In genomic region chr2:179978250-179978649, GRCm38 (mm10) we compare ENCODE assay signal across 15 mouse cellular contexts. TPM values are rescaled to one million over a fixed set of nuclear protein-coding genes. Genes with fewer than 3 reads are reported as not detected.
A peak's percentile ranks its signal among the peaks of the same experiment; 100 is the strongest.
DNase-seq lines count a peak whose midpoint lies in the region; ATAC-seq and TF ChIP-seq lines count a peak whose summit lies in the region.
"Had no signal": no experiment of that assay in that cellular context is flagged by ENCODE, and none has a peak within 500 bp of the region (broad histone marks: within the 10 kb centered on the region; RNA-seq: fewer than 3 reads in every experiment).

No protein-coding gene starts in this region.

- no peak overlapping the region for H3K4me3 ChIP-seq in hindbrain, embryonic 13.5 days
- no peak overlapping the region for H3K4me3 ChIP-seq in hindbrain, embryonic 14.5 days (replicated peaks; ENCODE audit: low read length)
- H3K4me3 ChIP-seq in midbrain, embryonic 14.5 days (replicated peaks; ENCODE audit: low read depth, low read length): peak overlapping the region; percentile 80; the same call in 1 of the 2 replicates
- no peak overlapping the region for H3K4me3 ChIP-seq in midbrain, embryonic 11.5 days (ENCODE audit: low read depth, low read length)
- no peak overlapping the region for H3K4me3 ChIP-seq in stomach, postnatal 0 days (ENCODE audit: low read depth, low read length)

- no peak for TF ChIP-seq CTCF in stomach, postnatal 0 days (IDR thresholded peaks at IDR 0.05; ENCODE audit: low read depth)

- no peaks in the 10 kb centered on the region for H3K27me3 ChIP-seq in hindbrain, embryonic 13.5 days
- no peaks in the 10 kb centered on the region for H3K27me3 ChIP-seq in hindbrain, embryonic 14.5 days (ENCODE audit: control insufficient read depth, insufficient read depth, low read length)
- no peaks in the 10 kb centered on the region for H3K27me3 ChIP-seq in midbrain, embryonic 14.5 days (ENCODE audit: control insufficient read depth, insufficient read depth, low read length)
- 0 out of 2 replicates have a peak, but pooled peaks cover 3% of the 10 kb centered on the region for H3K27me3 ChIP-seq in midbrain, embryonic 11.5 days (ENCODE audit: control insufficient read depth, insufficient read depth, low read length)
- no peaks in the 10 kb centered on the region for H3K27me3 ChIP-seq in stomach, postnatal 0 days (ENCODE audit: control insufficient read depth, insufficient read depth, low read length)
- H3K27me3 ChIP-seq: hindbrain, embryonic 15.5 days; Patski had no signal

- no peak for TF ChIP-seq EP300 in stomach, postnatal 0 days (optimal IDR thresholded peaks at IDR 0.05)

- peak overlapping the region; percentile 59; the same call in 1 of the 2 replicates for H3K4me2 ChIP-seq in hindbrain, embryonic 13.5 days
- H3K4me2 ChIP-seq in hindbrain, embryonic 14.5 days (replicated peaks): no peak overlapping the region
- H3K4me2 ChIP-seq in midbrain, embryonic 14.5 days (ENCODE audit: low read length): peak overlapping the region; percentile 63
- H3K4me2 ChIP-seq in midbrain, embryonic 11.5 days: no peak overlapping the region
- H3K4me2 ChIP-seq in stomach, postnatal 0 days (replicated peaks; ENCODE audit: low read depth): no peak overlapping the region

- peak overlapping the region; percentile 93; the same call in 1 of the 2 replicates for H3K9ac ChIP-seq in hindbrain, embryonic 13.5 days
- no peak overlapping the region; the same call in 1 of the 2 replicates for H3K9ac ChIP-seq in hindbrain, embryonic 14.5 days
- no peak overlapping the region for H3K9ac ChIP-seq in midbrain, embryonic 14.5 days (replicated peaks; ENCODE audit: low read length)
- H3K9ac ChIP-seq in midbrain, embryonic 11.5 days (ENCODE audit: low read length): no peak overlapping the region
- H3K9ac ChIP-seq in stomach, postnatal 0 days (ENCODE audit: low read length): no peak overlapping the region

- H3K36me3 ChIP-seq in hindbrain, embryonic 13.5 days: no peaks in the 10 kb centered on the region
- no peaks in the 10 kb centered on the region for H3K36me3 ChIP-seq in hindbrain, embryonic 14.5 days (replicated peaks; ENCODE audit: control insufficient read depth, insufficient read depth)
- H3K36me3 ChIP-seq in midbrain, embryonic 14.5 days (ENCODE audit: control insufficient read depth, insufficient read depth, low read length): no peaks in the 10 kb centered on the region
- H3K36me3 ChIP-seq in midbrain, embryonic 11.5 days (ENCODE audit: control insufficient read depth, insufficient read depth, low read length): no peaks in the 10 kb centered on the region
- H3K36me3 ChIP-seq in stomach, postnatal 0 days (ENCODE audit: control insufficient read depth, insufficient read depth, low read length): no peaks in the 10 kb centered on the region
- H3K36me3 ChIP-seq: hindbrain, embryonic 15.5 days had no signal

- no peak overlapping the region for H3K27ac ChIP-seq in hindbrain, embryonic 13.5 days
- no peak overlapping the region for H3K27ac ChIP-seq in hindbrain, embryonic 14.5 days
- no peak overlapping the region for H3K27ac ChIP-seq in midbrain, embryonic 14.5 days (replicated peaks; ENCODE audit: low read depth, low read length)
- no peak overlapping the region for H3K27ac ChIP-seq in midbrain, embryonic 11.5 days (ENCODE audit: low read depth, low read length)
- no peak overlapping the region for H3K27ac ChIP-seq in stomach, postnatal 0 days (replicated peaks)

- DNase-seq in cerebellum, adult 8-10 months: peak; percentile 20
- DNase-seq in cerebellum, postnatal 25 days: no peak
- DNase-seq in hindbrain, embryonic 14.5 days (ENCODE audit: low spot score): no peak
- DNase-seq in midbrain, embryonic 14.5 days: no peak
- no peak for DNase-seq in midbrain, embryonic 11.5 days (ENCODE audit: low spot score, missing footprints)
- DNase-seq in stomach, postnatal 0 days (ENCODE audit: low spot score): peak; percentile 12
- no peak for DNase-seq in spleen, postnatal 14 days (ENCODE audit: low spot score in 2 of 2)
- DNase-seq: gastrocnemius, postnatal 10 days; kidney, adult 2 months; kidney, postnatal 36 days; lung, postnatal 10 days had no signal

- peaks cover 31% of the 10 kb centered on the region for H3K4me1 ChIP-seq in hindbrain, embryonic 13.5 days (replicated peaks)
- H3K4me1 ChIP-seq in hindbrain, embryonic 14.5 days (replicated peaks; ENCODE audit: control insufficient read depth, insufficient read depth, low read length): peaks cover 20% of the 10 kb centered on the region
- peaks cover 24% of the 10 kb centered on the region for H3K4me1 ChIP-seq in midbrain, embryonic 14.5 days (ENCODE audit: control insufficient read depth, insufficient read depth, low read length)
- H3K4me1 ChIP-seq in midbrain, embryonic 11.5 days (ENCODE audit: control insufficient read depth, insufficient read depth, low read length): peaks cover 23% of the 10 kb centered on the region
- H3K4me1 ChIP-seq in stomach, postnatal 0 days (replicated peaks; ENCODE audit: control insufficient read depth, insufficient read depth): peaks cover 9% of the 10 kb centered on the region; the same call in 1 of the 2 replicates

- no peaks in the 10 kb centered on the region for H3K9me3 ChIP-seq in hindbrain, embryonic 13.5 days
- H3K9me3 ChIP-seq in hindbrain, embryonic 14.5 days (ENCODE audit: control insufficient read depth, low read length): no peaks in the 10 kb centered on the region
- H3K9me3 ChIP-seq in midbrain, embryonic 14.5 days (ENCODE audit: control insufficient read depth, low read length): no peaks in the 10 kb centered on the region
- H3K9me3 ChIP-seq in midbrain, embryonic 11.5 days (ENCODE audit: control insufficient read depth, low read length): no peaks in the 10 kb centered on the region
- no peaks in the 10 kb centered on the region for H3K9me3 ChIP-seq in stomach, postnatal 0 days (ENCODE audit: control insufficient read depth, low read length)
- H3K9me3 ChIP-seq: hindbrain, embryonic 15.5 days had no signal

- ATAC-seq in hindbrain, embryonic 13.5 days (ENCODE audit: low FRiP score): no peak
- ATAC-seq in hindbrain, embryonic 14.5 days (ENCODE audit: low FRiP score): no peak
- no peak for ATAC-seq in midbrain, embryonic 14.5 days (ENCODE audit: low FRiP score, low TSS enrichment)
- no peak for ATAC-seq in midbrain, embryonic 11.5 days (ENCODE audit: low FRiP score)
- no peak for ATAC-seq in stomach, postnatal 0 days (ENCODE audit: low FRiP score, low TSS enrichment)
- ATAC-seq: forebrain, embryonic 14.5 days; Patski had no signal

- WGBS in hindbrain, embryonic 13.5 days: 81% methylated on average over 3 of the region's 3 CpGs
- 87% methylated on average over 3 of the region's 3 CpGs for WGBS in hindbrain, embryonic 14.5 days
- WGBS in midbrain, embryonic 14.5 days: 72% methylated on average over 3 of the region's 3 CpGs
- WGBS in midbrain, embryonic 11.5 days: 69% methylated on average over 3 of the region's 3 CpGs
- WGBS in stomach, postnatal 0 days: 84% methylated on average over 3 of the region's 3 CpGs

RNA-seq across cellular contexts. Expression of gene Taf4, which starts 1.8 kb away (rescaled TPM):
- polyA plus RNA-seq in hindbrain, embryonic 13.5 days (2015; fragmentation: Nextera tagmentation; extraction: Ambion mirVana): 3.9 and 4.5 TPM in 2 replicates
- 4.4 and 4.9 TPM in 2 replicates for polyA plus RNA-seq in hindbrain, embryonic 14.5 days (2014; fragmentation: Nextera tagmentation; extraction: Ambion mirVana)
- 5.4 and 5.9 TPM in 2 replicates for polyA plus RNA-seq in midbrain, embryonic 14.5 days (2014; fragmentation: Nextera tagmentation; extraction: Ambion mirVana)
- 5.8 and 6.0 TPM in 2 replicates for polyA plus RNA-seq in midbrain, embryonic 11.5 days (2014; fragmentation: Nextera tagmentation; extraction: Ambion mirVana)
- polyA plus RNA-seq in stomach, postnatal 0 days (2015; fragmentation: Nextera tagmentation; extraction: Ambion mirVana): 2.1 TPM in 2 replicates

RNA-seq across cellular contexts. Expression of gene Lsm14b, which starts 46.5 kb away (rescaled TPM):
- 22.5 and 23.4 TPM in 2 replicates for polyA plus RNA-seq in hindbrain, embryonic 13.5 days (2015; fragmentation: Nextera tagmentation; extraction: Ambion mirVana)
- polyA plus RNA-seq in hindbrain, embryonic 14.5 days (2014; fragmentation: Nextera tagmentation; extraction: Ambion mirVana): 16.1 and 16.9 TPM in 2 replicates
- 21.2 and 35.9 TPM in 2 replicates for polyA plus RNA-seq in midbrain, embryonic 14.5 days (2014; fragmentation: Nextera tagmentation; extraction: Ambion mirVana)
- 11.1 and 14.5 TPM in 2 replicates for polyA plus RNA-seq in midbrain, embryonic 11.5 days (2014; fragmentation: Nextera tagmentation; extraction: Ambion mirVana)
- polyA plus RNA-seq in stomach, postnatal 0 days (2015; fragmentation: Nextera tagmentation; extraction: Ambion mirVana): 3.8 and 3.9 TPM in 2 replicates

Comparison
In these comparisons a context has a peak if more than half of its experiments do, and no peak if none do; other contexts are left out.
1. DNase-seq: peak in cerebellum, adult 8-10 months (single experiment) and stomach, postnatal 0 days (single experiment); none in cerebellum, postnatal 25 days (0 of 2), hindbrain, embryonic 14.5 days (single experiment), midbrain, embryonic 14.5 days (single experiment), midbrain, embryonic 11.5 days (single experiment) and spleen, postnatal 14 days (0 of 2).
2. H3K4me2 ChIP-seq: peak in hindbrain, embryonic 13.5 days (single experiment) and midbrain, embryonic 14.5 days (single experiment); none in hindbrain, embryonic 14.5 days (single experiment), midbrain, embryonic 11.5 days (single experiment) and stomach, postnatal 0 days (single experiment).